Mouse (Mus musculus): Measurements from ENCODE around the gene Tns3. TPM values are rescaled to one million over a fixed set of nuclear protein-coding genes. Genes with fewer than 3 reads are reported as not detected.

The Tns3 gene
- polyA plus RNA-seq, 2 experiments from 2014 or later, result 0.10 to 0.27 TPM

DNA sequence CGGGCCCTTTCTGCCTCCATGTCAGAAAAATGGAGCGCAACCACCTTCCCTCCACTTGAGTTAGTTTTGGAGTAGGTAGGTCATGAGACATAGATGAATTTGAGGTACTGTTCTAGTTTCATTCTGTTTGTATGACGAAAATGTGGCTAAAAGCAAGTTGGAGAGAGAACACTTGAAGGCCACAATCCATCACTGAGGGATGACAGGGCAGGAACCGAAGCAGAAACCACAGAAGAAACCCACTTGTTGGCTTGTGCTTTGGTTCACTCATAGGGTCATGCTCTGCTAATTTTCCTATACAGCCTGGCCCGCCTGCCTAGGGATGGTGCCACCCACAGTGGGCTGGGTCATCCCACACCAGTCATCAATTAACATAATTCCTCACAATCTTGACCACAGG, 14.9 kb upstream of the Tns3 start:
- no peak for ATAC-seq

DNA sequence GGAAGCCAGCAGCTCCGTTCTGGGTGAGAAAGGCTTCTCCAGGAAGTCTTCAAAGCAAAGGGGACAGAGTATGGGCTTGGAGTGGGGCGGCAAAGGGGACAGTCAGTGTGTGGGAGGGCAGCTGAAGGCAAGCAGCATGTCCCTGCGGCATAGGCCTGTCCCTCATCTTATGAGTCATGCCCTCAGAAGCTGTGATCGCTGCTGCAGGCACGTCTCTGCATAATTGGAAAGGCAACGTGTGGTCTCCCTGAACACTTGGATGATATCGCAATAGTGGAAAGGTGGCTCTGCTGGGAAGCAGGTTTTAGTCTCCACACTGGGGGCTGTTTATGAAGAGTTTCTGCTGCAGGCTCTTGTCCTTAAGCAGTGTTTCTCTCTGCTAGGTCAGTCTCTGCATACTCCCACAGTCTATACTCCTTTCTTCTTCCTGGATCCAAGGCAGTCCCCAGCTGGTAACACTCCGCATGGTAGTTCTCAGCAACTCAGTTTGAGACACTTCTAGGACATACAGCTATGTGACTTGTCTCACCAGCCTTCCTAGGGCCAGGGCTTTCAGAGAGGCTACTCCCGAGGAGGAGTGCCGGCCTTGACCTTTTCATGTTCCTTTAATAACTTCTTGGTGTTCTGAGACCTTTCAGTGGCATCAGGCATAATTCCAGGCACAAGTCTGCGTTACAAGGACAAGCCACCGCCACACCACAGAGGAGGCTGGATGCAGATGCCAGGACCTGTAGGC, 14.1 kb upstream of the Tns3 start:
- ATAC-seq, result no peak

DNA sequence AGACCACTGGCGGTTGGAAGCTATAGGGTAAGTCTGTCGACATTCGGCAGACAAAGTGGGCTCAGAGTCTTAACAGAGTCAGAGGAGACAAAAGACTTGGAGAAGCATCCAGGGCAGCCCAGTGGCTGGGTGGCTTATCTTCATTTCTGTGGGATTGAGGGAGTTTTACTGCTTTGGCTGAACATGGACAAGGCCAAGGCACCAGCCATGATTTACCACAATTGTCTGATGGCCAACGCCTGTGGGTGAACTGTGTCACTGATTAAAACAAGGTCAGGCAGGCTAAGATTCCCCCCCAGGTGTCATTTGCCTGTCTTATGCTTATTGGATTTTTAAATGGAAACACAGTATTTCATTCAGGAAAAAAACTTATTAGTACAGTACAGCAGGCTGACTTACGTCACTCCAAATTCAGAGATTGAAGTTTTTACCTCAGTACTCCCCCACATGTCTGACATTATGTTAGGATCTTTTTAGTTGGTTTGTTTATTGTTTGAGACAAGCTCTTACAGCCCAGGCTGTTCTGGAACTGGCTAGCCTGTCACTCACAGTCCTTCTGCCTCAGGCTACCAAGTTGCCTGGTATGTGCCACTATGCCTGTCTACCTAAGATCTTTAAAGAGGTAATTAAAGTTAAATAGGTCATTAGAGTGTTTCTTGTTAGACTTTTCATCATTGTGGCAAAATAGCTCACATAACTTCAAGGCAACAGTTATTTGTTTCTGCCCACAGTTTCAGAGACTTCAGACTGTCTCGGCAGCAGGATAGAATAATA, 11.6 kb upstream of the Tns3 start:
- ATAC-seq, result no peak

- no peak for ATAC-seq
Measured at GRCm38 (mm10) chr11:8674549-8675149, 10.3 kb upstream of the Tns3 start.

GRCm38 (mm10) chr11:8671698-8672097, 7.4 kb upstream of the Tns3 start:
- no peak for ATAC-seq

GRCm38 (mm10) chr11:8669138-8669537, 4.8 kb upstream of the Tns3 start:
- no peak for ATAC-seq

DNA sequence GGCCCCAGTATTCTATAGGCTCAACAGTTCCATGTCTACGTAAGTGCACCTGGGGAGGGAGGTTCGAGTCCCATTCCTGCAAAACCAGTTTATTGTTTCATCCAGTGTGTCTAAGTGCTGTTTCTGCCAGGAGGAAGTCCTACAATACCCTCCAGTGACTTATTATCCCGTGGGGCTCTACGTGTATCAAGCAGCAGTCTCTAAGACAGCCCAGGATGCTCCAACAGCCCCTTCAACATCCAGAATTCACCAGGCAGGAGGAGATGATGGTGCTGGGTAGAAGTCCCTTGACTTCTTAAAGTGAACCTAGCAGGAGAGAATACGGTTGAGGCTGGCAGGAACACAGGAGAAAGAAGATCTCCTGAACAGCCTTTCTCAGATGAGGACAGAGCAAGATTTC, 462 bp upstream of the Tns3 start:
- no peak for ATAC-seq

GRCm38 (mm10) chr11:8663444-8664392, 617 bp downstream of the Tns3 start:
- no peak for ATAC-seq

- no peak for ATAC-seq
Measured at GRCm38 (mm10) chr11:8662706-8663429, 1.5 kb downstream of the Tns3 start.

- no peak for ATAC-seq
Measured at GRCm38 (mm10) chr11:8660951-8661350, 3.4 kb downstream of the Tns3 start.

- no peak for ATAC-seq
Measured at GRCm38 (mm10) chr11:8659851-8660250, 4.5 kb downstream of the Tns3 start.

DNA sequence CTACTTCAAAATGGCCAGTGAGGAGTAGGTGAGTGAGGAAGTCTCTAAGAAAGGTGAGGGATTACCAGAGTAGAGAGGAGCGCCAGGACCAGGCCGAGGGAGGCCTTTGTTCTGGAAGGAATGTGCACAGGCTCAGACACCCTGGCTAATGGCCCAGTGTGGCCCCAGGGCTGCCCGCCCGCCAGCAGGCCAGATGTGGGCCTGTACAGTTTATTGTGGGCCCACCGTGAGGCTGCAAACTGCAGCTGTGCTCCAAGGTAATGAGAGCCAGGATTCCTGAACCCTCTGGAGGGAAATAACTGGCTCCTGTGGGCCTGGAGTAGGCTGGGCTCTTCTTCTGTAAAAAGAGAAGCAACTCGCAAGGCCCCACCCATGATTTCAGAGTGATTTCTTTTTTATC, 5.3 kb downstream of the Tns3 start:
- no peak for ATAC-seq

- no peak for ATAC-seq
Measured at GRCm38 (mm10) chr11:8657493-8657892, 6.8 kb downstream of the Tns3 start.

DNA sequence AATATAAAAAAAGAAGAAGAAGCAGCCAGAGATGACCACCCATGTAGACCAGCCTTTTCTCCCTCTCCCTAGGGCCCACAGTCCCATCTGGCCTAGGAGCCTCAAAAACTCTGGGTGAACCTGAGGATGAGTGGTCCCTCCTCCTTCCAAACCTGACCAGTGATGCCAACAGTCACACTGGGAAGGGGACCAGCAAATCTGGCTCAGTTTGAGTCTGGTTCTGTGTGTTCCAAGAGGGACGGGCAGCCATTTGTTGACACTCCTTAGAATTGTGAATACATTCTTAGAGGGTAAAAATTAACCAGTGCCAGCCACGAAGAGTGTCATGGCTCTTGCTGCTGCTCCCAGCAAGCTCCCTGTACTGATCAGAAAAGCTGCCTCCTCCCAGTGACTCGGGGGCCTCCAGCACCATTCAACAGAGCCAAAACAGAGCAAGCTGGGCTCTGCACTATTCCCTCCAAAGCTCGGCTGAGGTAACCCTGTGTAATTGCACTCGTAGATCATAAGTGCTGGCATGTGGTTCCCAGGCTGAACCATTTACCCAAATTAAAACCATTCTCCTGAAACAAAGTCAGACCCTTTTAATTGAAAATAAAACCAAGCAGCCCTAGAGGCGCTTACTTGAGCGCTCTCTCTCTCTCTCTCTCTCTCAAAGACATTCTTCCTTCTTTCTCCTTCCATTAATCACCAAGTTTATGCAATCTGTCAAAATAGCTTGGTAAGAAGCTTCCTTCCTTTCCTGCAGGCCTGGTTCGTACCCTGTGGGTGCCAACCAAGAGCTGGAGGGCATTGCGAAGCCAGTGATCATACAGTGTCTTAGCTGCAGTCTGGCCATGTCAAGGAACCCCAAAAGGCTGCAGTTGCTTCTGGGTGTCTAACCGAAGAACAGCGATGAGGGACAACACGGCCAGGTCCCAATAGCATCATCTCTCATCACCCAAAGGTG, 7.6 kb downstream of the Tns3 start:
- no peak for ATAC-seq

DNA sequence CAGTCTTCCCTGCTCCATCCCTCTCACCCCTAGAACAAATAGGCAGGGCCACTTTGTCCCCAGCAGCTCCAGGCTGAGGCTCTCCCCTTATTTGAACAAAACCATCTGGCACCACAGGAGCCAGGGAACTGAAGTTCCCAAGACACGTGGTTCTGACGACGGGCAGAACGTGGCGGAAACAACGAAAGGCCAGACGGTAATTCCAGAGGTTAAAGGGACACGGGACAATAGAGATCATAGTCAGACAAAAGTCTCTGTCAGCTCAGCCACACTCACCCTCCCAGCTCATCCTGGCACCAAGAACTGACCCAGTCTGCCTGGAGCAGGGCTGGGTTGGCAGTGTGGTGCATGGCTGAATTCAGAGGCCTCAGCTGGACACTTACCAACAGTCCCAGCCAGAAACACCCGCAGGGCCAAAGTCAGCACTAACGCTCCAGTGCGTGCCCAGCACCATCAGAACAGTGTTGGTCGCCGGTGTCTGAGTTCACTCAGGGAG, 10.5 kb downstream of the Tns3 start:
- ATAC-seq, result no peak

DNA sequence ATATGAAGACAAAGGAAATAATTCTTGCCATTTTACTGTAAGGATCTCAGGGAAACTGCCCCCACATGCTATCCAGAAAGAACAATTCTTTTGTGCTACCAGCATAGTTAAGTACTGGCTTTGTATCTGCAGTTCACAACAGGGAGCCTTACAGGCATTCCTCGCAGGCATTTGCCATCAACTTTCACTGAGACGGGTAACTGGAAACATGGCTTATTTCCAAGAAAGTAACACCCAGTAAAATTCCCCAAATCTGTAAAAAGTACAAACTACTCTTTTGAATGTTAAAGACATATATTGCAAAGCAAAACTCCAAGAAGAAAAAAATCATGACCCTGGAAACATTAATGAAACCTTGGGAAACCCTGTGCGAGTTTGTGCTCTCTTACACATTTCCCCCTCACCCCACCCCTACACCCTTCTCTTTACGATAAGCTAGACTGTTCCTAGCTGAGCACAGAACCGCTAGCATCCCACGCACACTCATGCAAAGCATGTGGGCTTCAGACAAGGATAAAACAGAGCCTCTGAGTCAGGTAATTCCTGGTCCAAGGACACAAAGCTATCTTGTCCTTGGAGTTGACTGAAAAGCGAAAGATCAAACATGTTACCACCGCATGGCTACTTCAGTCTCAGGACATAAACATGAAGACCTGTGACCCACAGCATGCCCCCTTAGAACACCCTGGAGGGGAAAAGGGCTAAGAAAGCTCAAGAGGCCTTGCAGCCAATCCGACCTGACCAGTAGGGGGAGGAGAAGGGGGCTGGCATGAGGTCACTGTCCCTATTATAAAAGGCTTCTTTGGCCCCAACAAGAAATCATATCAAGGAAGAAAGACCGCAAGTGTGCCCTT, 11.3 kb downstream of the Tns3 start:
- ATAC-seq, result no peak

- no peak for ATAC-seq
Measured at GRCm38 (mm10) chr11:8652116-8652714, 12.1 kb downstream of the Tns3 start.

- ATAC-seq, result no peak
Measured at GRCm38 (mm10) chr11:8651448-8652035, 12.8 kb downstream of the Tns3 start.

GRCm38 (mm10) chr11:8645609-8646008, 18.7 kb downstream of the Tns3 start:
- no peak for ATAC-seq
